Mouse (Mus musculus) heart, adult 2 months (tissue): ENCODE data around the gene Cbln3.

ENCODE experiments used
- CTCF ChIP-seq: fragments of 200-600 bp; IDR thresholded peaks from 2 replicates; pipeline ENCODE4 v1.8.1; 2022; ENCODE audit warnings: antibody characterized with exemption, mild to moderate bottlenecking, moderate library complexity
- EP300 ChIP-seq: fragments of 200-500 bp; IDR thresholded peaks from 2 replicates; pipeline ENCODE4 v1.6.1; 2011; ENCODE audit warnings: low read depth, low read length, control low read depth; ENCODE audit not compliant: insufficient read depth
- POLR2A ChIP-seq: fragments of 200-500 bp; IDR thresholded peaks from 2 replicates; pipeline ENCODE4 v1.6.1; 2011; ENCODE audit warnings: mild to moderate bottlenecking, low read depth, low read length, control low read depth; ENCODE audit not compliant: insufficient read depth

DNA sequence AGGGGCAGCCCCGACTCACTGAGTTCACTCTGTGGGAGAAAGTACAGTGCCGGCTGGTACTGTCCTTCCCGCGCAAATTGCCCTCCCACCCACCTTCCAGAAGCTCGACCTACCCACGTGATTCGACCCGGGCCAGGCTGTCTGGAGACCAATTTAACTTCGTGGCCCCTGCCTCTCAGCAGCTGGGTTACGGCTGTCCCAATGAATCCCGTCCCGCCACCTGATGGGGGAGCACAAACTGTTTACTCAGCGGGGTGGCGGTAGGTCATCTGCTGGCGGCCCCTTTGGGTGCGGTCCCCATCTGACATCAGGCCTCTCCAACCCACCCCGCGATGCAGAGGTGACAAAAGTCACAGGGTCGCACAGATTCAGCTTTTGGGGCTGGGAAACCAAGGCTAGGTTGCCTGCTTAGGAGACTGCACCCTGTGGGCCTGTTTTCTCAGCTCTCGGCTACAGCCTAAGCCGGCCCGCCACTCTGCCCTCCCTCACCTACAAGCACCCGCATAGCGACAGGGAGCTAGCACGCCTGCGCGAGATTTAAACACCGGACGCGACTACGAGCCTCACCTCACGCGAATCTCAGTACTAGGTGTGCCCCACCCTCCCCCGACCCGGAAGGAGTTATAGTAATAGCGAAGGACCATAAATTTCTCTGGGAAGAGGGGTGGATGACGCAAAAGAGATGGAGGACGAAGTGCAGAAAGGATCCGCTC, 15.7 kb upstream of the Cbln3 start, which contains the start of gene Sdr39u1:
- TF ChIP-seq CTCF (no peak), POLR2A (peak; percentile 87), EP300 (peak; percentile 52; the same call in 1 of the 2 replicates)
